Mouse (Mus musculus) embryonic stem cell, embryonic (primary cell): ENCODE data around the gene Prg3.

Experiments used
- CTCF ChIA-PET, 4 experiments: fragments of 300-600 bp in 2 of 4; fragments of 350-600 bp in 2 of 4; sonication (Branson Sonifier 250); formaldehyde crosslinking; loops; one replicate each; lab custom pipeline; 2022; ENCODE audit warnings: inconsistent platforms in 2 of 4; lab: Charles Lee
- POLR2A ChIA-PET, 4 experiments: fragments of 300-600 bp in 2 of 4; fragments of 350-600 bp in 2 of 4; sonication (Branson Sonifier 250); formaldehyde crosslinking; loops; one replicate each; lab custom pipeline; 2022; ENCODE audit warnings: antibody characterized with exemption in 4 of 4, inconsistent platforms in 1 of 4; lab: Charles Lee

Gene Prg3

DNA sequence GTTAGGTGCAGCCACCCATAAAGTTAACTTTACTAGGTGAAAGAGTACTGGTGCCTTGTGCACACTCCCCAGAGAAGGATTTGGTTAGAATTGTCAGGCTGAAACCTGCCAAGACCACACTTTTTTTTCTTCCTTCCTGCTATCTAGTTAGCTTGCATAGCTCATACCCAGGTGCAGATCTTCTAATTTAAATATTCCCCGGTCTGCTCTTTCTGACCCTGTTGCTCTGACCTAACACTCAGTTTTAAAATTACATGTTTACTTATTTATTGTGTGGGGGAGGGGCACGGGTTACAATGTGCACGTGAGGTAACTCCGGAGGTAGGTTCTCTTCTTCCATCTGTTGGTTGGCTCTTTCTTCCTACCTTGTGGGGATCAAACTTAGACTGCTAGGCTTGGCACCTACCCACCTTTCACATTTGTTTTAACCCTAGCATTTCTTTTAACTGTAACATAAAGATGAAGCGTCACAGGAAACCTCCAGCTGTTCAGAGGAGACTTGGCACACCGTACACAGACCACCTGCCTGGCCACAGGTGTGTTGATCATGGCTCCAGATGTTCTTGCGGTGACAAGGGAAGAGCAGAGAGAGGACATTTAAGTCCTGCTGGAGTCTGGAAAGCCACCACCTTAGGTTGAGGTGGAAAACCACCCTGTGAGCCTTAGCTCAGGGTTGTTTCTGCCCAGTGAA is 23.8 kb upstream of the Prg3 start:
- CTCF ChIA-PET: interaction anchor here in 1 of 4 experiments (0.5 to 0.6 kb wide), 2 partner anchors 44 to 55 kb away, joined by 9 to 10 read pairs; no protein-coding TSS in a partner anchor
- POLR2A ChIA-PET: interaction anchor here in 1 of 4 experiments (0.9 to 1.6 kb wide), 2 partner anchors 26 to 37 kb away, joined by 3 read pairs; no protein-coding TSS in a partner anchor

DNA sequence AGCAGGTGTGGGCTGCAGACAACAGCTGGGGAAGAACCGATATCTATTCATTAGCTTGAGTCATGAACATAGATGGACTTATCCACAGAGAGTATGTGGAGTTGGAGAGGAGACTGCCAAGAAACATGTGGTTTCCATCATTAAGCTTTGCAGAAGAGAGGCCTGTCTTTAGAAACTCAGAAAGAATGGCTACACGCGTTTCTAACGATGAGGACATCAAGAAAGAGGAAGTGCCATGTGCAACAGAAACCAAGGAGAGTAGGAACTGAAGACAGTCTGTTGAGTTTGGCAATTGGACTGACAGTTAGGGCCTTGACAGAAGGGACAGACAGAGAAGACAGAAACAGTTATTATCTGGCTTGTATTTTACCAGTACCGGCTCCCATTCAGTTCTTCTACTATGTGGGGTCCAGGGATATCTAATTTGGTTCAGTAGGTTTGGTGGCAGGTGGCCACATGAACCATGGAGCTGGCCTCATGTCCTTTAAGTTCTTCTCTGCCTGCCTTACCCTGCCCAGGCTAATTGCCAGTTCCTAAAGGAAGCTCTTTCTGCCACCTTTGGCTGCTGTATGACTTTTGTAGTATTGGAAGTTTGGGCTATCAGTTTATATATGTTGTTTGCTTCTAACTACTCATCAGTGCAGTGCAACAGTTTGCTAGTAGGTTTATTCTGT is 20.6 kb upstream of the Prg3 start:
- ChIA-PET CTCF (interaction anchor here in 1 of 4 experiments (0.9 kb wide), 1 partner anchor 11 kb away, joined by 3 read pairs; no protein-coding TSS in a partner anchor), POLR2A (no interaction called here)

DNA sequence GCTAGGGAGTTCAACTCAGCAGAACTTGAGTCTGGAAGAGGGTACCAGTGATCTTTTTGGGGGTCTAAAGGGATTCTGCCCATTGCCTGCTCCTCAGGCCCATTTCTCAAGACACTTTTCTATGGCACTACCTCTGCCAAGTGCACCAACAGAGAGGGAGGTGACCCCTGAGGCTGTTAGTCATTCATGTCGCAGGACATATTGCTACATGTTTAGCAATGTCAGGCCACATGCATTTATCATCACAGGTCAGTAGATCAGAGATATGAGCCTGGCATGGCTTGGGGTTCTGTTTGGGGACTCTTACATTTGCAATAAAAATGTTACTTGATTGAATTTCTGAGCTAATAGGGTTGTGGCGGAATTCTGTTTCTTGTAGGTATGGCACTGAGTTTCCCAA is 12.4 kb upstream of the Prg3 start:
- ChIA-PET POLR2A (no interaction called here), CTCF (no interaction called here)

DNA sequence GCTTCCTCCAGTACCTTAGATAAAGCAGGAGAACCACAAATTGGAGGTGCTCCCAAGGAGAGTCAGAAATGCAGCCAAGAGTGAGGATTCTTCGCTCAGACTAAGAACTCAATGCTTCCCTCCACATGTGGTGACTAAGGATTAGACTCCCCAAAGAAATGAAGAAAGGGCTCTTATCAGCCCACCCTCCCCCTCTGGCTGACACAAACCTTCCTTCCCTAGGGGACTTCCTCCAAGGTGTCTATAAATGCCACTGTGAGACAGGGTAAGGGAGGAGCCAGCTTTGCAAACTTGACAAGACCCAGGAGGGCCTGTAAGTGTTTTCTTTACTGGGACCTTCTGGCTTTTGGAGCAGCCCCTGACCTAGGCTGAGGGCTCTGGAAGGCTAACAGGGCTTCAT is 7.8 kb upstream of the Prg3 start, which contains the start of gene Prg2:
Gene Prg2, plus strand, starts transcription at position 274 of the 400 bp plus-strand sequence.
- ChIA-PET CTCF (interaction anchor here in 1 of 4 experiments (0.6 kb wide), 1 partner anchor 51 kb away, joined by 7 read pairs; no protein-coding TSS in a partner anchor), POLR2A (no interaction called here)

DNA sequence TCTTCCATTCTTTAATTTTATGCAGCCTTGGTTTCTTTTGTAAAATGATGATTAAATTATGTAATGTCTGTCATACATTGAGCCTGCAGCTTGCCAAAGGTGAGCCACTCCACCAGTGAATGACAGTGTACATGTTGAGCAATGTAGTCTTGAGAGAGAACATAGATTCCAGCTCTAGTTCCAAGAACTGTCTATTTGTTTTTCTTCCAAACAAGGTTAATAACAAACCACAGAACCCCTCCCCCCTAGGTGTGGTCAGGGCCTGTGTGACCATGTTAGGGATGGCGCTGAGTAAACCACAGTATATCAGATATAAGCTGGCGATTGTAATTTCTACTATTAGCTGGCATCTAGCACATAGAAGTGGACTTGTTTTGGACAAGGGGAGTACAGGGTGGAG is 8.4 kb downstream of the Prg3 start:
- POLR2A ChIA-PET: interaction anchor here in 1 of 4 experiments (0.6 kb wide), 1 partner anchor 108 kb away, joined by 3 read pairs; no protein-coding TSS in a partner anchor

DNA sequence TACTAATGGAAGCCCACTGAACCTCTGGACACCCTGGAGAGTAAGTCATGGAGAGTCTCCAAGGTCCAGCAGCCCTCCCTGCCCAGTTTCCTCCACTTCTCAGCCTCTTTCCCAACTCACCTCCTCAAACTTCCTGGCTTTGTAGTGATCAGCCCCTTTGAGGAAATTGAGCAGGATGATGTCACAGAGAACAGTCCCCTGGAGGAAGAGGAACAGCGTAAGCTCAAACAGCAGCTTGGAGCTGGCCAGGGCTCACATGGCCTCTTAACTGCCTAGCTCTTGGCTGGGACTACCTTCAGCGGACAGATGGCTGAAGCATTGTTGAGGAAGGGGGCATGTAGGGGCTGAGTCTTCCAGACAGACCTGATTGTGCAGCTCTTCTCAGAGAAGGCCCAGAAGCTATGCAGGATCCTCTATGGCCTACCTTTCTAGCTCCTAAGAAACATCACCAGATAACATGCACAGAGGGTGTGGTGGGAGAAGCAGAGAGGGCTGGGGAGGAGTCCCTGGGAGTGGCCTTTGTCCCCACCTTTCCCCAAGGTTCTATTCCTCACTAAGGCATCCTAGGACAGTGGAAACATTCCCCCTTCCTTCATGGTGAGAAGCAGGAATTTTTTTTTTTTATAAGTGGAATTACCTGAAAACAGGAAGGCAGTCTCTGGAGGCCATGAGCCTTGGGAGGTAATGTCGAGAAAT is 11.6 kb downstream of the Prg3 start:
- CTCF ChIA-PET: interaction anchor here in 2 of 4 experiments (1.0 to 1.7 kb wide), 4 partner anchors 8 to 129 kb away, joined by 3 to 7 read pairs (median 3); no protein-coding TSS in a partner anchor
- POLR2A ChIA-PET: interaction anchor here in 2 of 4 experiments (0.6 to 1.6 kb wide), 4 partner anchors 33 to 257 kb away, joined by 3 to 5 read pairs (median 3); partner anchors contain the start of genes P2rx3 (in 1 of the 2), Slc43a3 (in 1 of the 2) and Ssrp1 (in 1 of the 2)

More for the DNA sequence above, 8.4 kb downstream of the Prg3 start:
- CTCF ChIA-PET: interaction anchor here in 1 of 4 experiments (1.2 kb wide), 1 partner anchor 11 kb away, joined by 4 read pairs; no protein-coding TSS in a partner anchor

DNA sequence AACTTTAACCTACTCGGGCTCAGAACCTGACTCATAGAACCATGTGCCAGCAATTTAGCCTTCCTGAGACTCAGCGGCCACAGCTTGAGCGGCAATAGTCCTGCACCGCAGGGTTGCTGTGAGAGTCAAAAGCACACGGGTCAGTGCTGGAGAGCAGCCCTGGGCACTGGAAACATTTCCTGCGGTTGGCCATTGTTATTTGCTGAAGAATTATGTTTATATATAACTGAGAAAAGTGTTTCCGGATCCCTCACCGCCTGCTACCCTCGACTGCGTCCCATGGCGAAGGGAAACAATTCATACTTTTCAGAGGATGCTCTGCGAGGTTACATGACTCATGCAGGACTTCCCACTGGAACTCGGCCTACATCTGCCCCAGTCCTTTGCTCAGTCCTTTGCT is 13.5 kb downstream of the Prg3 start:
- POLR2A ChIA-PET: interaction anchor here in 3 of 4 experiments (0.6 to 1.6 kb wide), 6 partner anchors 20 to 471 kb away, joined by 3 to 7 read pairs (median 3); partner anchors contain the start of genes P2rx3 (in 1 of the 3), Ssrp1 (in 1 of the 3) and Tnks1bp1 (in 1 of the 3)

DNA sequence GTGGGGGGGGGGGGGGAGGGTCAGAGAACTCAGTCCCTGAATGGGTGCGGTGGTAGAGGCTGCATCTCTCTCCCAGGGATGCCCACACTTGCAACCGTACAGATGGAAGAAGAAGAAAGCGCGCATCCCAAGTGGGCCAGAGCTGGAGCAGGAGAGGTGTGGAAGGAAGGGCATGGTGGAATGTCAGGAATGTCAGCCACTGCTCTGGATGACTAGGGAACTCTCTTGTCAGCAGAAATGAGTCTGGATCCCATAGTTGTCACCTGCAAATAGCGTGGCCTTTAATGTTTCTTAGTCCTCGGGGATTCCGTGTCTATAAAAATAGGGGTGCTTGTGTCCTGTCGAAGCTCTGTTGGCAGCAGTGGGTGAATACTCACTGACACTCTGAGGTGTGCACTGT is 14.6 kb downstream of the Prg3 start:
- ChIA-PET POLR2A (interaction anchor here in 2 of 4 experiments (0.7 to 1.6 kb wide), 5 partner anchors 10 to 166 kb away, joined by 3 to 6 read pairs (median 3); partner anchors contain the start of genes P2rx3 (in 1 of the 2), Ssrp1 (in 1 of the 2) and Tnks1bp1 (in 1 of the 2)), CTCF (interaction anchor here in 3 of 4 experiments (0.7 to 2.0 kb wide), 4 partner anchors 20 to 152 kb away, joined by 3 to 11 read pairs (median 4); partner anchors contain the start of gene Ssrp1 (in 1 of the 3))

More for the DNA sequence above, 13.5 kb downstream of the Prg3 start:
- CTCF ChIA-PET: interaction anchor here in 2 of 4 experiments (0.8 to 1.6 kb wide), 2 partner anchors 35 to 113 kb away, joined by 5 to 6 read pairs; partner anchors contain the start of gene Ssrp1 (in 1 of the 2)

DNA sequence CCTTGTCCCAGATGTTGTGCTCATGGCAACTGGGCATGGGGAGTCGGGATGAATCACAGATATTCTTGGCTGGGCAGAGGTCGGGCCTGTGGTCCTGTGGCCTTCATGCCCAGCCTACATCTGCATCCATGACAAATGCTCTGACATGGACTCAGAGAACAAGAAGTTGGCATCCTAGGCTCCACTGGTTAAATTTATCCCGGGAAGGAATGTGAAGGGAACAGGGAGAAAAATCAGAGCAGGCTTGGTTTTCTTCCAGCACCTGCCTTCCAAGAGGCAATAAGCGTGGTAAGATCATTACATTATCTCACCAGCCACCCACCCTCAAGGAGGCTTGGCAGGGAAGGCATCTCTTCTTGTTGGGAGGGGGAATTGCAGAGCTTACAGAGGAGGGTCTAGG is 16.3 kb downstream of the Prg3 start:
- ChIA-PET POLR2A (no interaction called here), CTCF (no interaction called here)

DNA sequence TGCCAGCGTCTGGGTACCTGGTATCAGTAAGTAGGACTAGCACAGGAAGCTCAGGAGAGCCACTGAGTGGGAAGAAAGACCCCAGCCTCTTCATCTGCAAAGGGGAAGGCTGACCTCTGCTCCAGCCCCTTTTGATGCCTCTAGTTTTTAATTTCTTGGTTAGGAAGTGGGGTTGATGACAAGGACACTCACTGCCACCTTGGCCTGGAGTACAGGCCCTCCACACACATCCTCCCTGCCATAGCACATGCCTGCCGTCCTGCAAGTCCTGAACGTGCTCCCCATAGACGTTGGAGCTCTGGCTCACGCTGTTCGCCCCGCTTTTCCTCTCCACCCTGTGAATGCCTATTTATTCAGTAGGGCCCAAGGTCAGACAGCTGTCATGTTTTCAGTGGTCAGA is 18.6 kb downstream of the Prg3 start:
- CTCF ChIA-PET: interaction anchor here (0.6 to 3.6 kb wide), 12 partner anchors 11 to 940 kb away, joined by 3 to 27 read pairs (median 5); partner anchors contain the start of gene Smtnl1 (in 1 of the 4)
- POLR2A ChIA-PET: interaction anchor here in 1 of 4 experiments (0.7 to 1.1 kb wide), 2 partner anchors 13 to 69 kb away, joined by 3 read pairs; no protein-coding TSS in a partner anchor

DNA sequence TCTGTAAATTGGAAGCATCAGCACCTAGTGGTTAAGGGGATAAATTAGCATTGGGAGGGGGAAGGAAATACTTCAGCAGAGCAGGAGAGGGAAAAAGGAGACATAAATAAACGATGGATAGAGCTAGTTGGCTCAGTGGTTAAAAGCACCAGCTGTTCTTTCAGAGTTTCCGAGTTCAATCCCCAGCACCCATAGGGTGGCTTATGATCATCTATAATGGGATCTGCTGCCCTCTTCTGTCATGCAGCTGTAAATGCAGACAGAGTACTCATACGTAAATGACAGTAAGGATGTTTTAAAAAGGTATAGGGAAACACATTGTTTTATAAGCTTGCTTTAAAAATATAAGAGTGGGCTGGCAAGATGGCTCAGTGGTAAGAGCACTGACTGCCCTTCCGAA is 19.7 kb downstream of the Prg3 start:
- POLR2A ChIA-PET: interaction anchor here in 2 of 4 experiments (0.6 to 0.9 kb wide), 3 partner anchors 11 to 69 kb away, joined by 3 to 5 read pairs (median 4); partner anchors contain the start of gene Tnks1bp1 (in 1 of the 2)
- CTCF ChIA-PET: interaction anchor here (0.5 to 3.6 kb wide), 35 partner anchors 8 to 553 kb away, joined by 3 to 27 read pairs (median 4); partner anchors contain the start of gene Smtnl1 (in 1 of the 4)

DNA sequence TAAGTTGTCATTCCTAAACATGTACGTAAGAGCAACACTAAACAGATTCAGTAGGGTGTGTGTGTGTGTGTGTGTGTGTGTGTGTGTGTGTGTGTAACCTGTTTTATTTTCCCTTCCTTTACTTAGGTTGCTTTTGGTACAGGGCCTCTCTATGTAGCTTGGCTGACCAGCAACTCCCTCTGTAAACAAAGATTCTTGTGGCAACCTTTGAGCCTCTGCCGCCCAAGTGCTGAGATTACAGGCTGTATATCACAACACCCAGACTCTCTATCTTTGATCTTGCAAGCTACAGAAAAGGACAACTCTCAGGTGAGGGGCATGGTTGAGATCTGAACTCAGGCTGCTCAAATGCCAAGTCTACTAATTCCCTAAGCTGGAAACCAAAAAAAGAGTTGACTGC is 21.2 kb downstream of the Prg3 start:
- ChIA-PET POLR2A (interaction anchor here in 1 of 4 experiments (1.7 kb wide), 1 partner anchor 11 kb away, joined by 3 read pairs; no protein-coding TSS in a partner anchor), CTCF (interaction anchor here (0.7 to 3.6 kb wide), 7 partner anchors 10 to 212 kb away, joined by 3 to 27 read pairs (median 3); no protein-coding TSS in a partner anchor)

DNA sequence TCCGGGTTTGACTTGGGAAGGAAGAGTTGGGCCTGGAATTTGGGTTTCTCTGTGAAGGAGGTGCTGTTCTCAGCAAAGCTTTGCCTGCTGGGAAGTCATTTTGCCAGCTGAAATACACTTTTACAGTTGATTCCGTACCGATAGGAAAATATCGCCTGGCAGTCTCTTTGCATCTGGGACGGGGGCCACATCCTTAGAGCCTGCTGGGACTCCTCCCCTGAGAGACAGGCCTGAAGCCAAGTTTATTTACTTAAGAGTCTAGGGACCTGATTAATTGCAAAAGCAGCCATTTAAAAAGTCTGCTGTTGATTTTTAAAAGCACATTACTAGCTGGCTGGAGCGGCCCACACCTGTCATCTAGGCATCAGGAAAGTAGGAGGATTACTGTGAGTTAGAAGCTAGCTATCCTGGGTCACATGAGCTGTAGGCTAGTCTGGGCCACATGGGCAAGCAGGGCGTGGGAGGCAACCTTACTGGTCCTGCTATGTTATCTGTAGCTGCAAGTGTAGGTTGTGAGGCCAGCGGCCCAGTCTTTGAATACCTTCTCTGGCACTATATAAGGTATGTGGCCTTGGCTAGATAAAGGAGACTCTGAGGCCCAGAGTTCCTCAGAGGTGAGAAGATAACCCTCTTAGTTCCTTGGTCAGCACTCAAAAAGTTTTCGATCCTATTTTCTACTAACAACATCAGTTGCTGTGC is 24.0 kb downstream of the Prg3 start:
- POLR2A ChIA-PET: interaction anchor here (0.5 to 1.1 kb wide), 5 partner anchors 10 to 486 kb away, joined by 3 to 9 read pairs (median 5); partner anchors contain the start of genes P2rx3 (in 1 of the 4) and Ssrp1 (in 1 of the 4)
- CTCF ChIA-PET: interaction anchor here in 3 of 4 experiments (0.6 to 1.5 kb wide), 4 partner anchors 10 to 250 kb away, joined by 3 to 7 read pairs (median 4); no protein-coding TSS in a partner anchor

DNA sequence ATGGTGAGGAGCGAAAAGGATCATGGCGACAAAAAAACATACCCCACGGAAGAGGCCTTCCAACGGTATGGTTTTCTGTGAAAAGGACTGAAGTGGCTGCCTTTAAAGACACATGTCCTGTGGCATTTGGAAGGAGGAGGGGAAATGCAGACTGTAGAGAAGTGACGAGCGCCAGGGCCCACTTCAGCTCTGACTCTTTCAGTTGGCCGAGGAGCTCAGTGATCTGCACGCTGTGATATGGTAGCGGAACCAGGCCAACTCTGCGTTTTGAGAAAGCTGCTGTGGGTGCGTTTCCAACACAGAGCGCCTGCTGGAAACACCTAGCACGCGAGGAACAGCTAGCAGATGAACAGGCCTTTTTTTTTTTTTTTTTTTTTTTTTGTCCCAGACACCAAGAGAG is 24.7 kb downstream of the Prg3 start:
- ChIA-PET CTCF (interaction anchor here (0.6 to 1.5 kb wide), 6 partner anchors 9 to 491 kb away, joined by 3 to 18 read pairs (median 6); no protein-coding TSS in a partner anchor), POLR2A (interaction anchor here (0.5 to 1.1 kb wide), 5 partner anchors 10 to 487 kb away, joined by 3 to 9 read pairs (median 5); partner anchors contain the start of genes P2rx3 (in 1 of the 4) and Ssrp1 (in 1 of the 4))

DNA sequence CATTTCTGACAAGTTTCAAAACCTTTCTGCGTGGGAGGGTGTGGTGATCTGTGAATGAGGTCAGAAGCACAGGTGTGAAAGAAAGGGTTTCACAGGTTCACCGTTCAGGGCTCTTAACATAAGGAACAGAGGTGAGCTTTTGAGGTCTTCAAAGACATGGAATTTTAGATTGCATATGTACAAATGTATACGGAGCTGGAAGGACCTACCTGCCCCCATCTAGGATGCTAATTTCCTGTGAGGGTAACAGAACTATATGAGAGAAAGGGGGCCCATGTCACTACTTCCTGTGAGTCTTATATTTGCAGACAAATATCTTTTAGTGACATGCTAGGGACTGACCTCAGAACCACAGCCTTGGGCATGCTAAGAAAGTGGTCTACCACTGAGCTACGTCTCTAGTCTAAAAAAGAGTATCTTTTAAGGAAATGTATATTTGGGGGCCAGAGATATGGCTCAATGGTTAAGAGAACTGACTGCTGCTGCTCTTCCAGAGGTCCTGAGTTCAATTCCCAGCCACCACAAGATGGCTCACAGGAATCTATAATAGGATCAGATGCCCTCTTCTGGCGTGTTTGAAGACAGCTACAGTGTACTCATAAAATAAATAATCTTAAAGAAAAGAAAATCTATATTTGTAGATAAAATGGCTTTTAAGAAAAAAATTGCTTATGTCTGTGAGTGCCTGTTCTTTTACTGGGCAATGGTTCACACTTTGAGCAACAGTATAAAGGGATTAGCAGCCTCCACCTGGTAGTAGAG is 26.0 kb downstream of the Prg3 start:
- CTCF ChIA-PET: interaction anchor here in 1 of 4 experiments (1.0 kb wide), 1 partner anchor 10 kb away, joined by 3 read pairs; no protein-coding TSS in a partner anchor
- POLR2A ChIA-PET: interaction anchor here in 2 of 4 experiments (0.7 to 1.1 kb wide), 2 partner anchors 33 to 54 kb away, joined by 3 read pairs; partner anchors contain the start of gene Tnks1bp1 (in 1 of the 2)
